Mouse (Mus musculus) lung, postnatal 25 days (tissue): ENCODE measurements around the gene Kcnip1.

Experiments used
- DNase-seq: peaks from one replicate; pipeline ENCODE4 v3.0.0; 2022; ENCODE audit warnings: low spot score

Kcnip1 gene

GRCm38 (mm10) chr11:33992938-33993337 is at the start of gene Kcnip1:
TSS of gene Kcnip1 (minus strand) at chr11:33993152.
- no peak for DNase-seq

DNA sequence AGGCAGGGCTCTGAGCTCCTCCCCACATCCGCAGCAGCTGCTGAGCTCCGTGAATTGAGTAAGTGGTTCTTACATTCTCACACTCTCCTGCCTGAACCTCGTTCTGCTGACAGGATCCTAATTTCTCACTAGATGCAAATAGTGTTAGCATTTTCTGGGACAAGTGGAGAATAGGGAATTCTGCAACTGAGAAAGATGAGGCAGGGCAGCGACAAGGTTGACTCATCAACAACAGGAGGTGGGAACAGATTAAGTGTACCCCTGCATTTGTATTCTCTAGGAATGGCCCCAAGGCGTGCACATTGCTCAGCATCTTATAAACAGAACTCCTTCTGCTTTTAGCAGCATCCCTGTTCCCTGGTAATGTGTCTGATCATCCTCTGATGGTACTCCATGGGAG is 47.1 kb upstream of the Kcnip1 start:
- DNase-seq = no peak

DNA sequence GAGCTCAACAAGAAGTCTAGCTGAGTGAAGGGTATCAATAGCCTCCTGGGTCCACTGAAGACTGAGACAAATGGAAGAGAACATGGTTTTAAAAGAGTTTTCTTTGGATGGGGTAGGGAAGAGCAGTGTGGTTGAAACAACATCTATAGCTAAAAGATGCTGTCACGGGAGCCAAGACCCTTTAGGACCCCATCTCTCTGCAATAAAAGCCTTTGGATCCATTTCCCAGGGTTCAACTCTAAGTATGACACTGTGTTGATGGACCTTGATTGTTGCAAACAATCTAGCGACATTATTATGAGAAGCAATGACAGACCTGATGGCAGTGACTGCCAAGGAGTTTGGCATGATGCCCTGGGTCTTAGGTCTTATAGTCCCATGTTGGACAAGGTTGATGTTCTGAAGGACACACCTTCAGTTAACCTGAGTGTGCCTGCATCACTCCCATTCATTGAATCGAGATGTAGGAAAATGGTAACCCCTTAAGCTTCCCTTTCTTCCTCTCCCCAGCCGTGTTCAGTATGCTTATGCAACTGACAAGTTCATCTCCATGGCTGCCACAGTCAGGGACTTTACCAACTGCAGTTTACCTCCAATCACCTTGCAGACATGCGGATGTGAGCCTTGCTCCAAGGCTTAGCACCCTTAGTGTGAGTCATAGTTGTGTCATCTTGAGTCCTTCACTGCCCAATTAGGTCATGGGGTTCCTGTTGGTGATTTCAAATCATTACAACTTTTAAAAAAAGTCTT is 43.1 kb upstream of the Kcnip1 start:
- no peak for DNase-seq

- no peak for DNase-seq
Measured at GRCm38 (mm10) chr11:34034794-34035193, 41.8 kb upstream of the Kcnip1 start.

GRCm38 (mm10) chr11:34034008-34034505 is 41.1 kb upstream of the Kcnip1 start:
- no peak for DNase-seq

DNA sequence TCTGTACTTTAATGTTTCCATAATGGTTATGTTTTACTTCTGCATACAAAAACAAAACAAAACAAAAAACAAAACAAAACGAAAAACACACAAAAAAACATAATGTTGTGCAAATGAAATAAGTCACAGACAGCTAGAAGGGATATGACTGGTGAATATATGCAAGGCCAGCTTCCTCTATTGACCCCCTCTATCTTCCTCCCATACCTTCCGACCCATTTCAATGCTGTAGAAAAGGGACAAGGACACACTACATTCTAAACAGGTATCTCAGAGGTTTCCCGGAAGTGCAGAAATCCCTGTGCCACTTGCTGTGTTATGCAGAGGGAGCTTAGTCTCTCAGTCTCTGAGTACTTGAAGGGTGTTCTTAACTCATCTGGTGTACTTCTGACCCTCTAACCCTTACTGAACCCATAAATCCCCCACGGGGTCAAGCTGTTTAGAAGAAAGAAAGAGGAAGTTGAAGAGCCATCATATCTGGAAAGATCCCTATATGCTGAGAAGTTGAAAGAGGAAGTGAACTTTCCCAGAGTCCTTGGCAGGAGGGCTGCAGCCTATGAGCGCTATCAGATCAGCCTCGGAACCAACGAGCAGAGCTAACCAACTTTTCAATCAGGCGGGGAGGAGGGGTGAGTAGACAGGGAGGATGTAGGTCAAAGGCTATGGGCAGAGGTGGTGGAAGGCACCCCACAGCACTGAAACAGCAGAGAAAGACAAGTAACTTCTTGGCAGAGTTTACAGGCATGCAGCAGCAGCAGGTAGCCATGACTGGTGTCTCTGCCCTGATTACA is 38.3 kb upstream of the Kcnip1 start:
- DNase-seq = peak; percentile 68

DNA sequence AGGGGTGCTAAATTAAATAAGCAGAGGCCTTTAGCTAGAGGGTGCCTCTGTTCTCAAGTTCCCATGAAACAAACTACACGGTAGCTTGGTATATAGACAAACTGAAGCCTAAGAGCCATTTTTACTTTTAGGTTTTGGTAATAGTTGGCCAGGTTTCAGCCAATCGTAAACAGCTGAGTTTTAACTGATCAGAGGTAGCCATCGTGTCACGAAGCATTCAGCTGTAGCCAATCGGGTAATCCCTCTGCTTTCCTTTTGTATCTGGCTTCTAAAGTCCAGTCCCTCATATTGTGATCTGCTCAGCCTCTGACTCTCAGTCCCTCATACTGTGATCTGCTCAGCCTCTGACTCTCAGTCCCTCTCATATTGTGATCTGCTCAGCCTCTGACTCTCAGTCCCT is 36.7 kb upstream of the Kcnip1 start:
- DNase-seq = no peak

- no peak for DNase-seq
Measured at GRCm38 (mm10) chr11:34025091-34025490, 32.1 kb upstream of the Kcnip1 start.

GRCm38 (mm10) chr11:34012007-34012652 is 19.2 kb upstream of the Kcnip1 start:
- no peak for DNase-seq

- DNase-seq = peak; percentile 54
Measured at GRCm38 (mm10) chr11:34010859-34011172, 17.9 kb upstream of the Kcnip1 start.

DNA sequence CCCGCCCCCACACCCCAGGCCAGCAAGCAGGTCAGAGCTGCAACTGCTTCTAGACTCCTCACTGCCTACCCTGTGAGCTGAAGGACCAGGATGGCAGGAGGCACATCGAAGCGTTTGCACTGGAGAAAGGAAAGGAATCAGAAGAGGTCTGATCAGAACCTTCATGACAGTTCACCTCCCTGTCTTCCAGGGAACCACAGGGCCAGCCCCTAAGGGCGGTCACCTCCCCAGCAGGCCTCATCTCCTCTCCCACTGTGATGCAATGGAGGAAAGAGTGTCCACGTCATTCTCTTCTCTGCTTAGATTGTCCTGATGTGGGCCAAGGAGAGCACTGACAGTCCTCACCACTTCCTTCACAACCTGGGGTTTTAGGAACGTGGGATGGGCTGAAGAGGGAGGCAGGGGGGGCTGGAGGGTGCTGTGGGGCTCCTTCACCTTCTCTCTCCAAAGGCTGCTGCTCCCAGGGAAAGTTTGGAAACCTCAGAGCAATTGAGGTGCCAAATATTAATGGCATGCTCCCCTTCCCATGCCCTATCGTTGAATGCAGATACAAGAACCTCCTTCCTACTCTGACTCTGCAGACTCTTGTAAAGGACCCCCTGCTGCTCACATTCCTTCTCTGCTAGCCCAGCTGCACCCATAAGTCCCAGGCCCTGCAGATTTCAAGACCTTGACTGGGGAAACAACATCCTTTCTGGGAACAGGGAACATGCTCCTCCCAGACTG is 17.3 kb upstream of the Kcnip1 start:
- peak; percentile 43 for DNase-seq

DNA sequence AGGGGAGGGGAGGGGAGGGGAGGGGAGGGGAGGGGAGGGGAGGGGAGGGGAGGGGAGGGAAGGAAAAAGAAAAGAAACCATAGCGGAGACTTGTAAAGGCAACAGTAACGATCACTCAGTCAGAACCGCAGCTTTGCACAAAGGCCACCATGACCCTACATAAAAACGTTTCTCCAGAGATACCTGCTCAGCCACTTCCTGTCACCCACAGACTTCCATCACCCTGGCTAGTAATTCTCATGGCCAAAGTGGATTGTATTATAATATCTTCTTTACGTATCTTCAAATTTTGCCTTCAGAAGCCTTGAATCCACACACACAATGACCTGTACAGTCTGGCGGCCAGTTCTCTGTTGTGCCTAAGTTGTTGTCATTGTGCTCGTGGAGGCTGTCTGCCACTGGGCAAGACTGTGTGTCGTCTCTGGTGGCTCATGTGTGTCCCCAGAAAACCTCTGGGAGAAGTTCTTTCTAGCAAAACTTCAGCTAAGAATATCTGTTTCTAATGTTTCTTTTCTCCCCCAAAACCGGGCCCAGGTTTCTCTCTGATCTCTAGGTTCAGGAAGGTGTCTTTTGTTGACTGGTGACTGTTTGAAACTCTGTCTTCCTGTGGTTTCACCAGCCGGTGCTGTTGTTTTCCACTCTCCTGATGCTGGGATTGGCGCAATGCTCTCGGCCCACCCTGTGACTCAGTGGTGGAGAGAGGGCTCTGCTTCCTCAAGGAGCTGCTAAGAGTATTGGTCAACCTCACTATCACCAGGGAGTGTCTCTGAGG is 16.6 kb upstream of the Kcnip1 start:
- peak; percentile 21 for DNase-seq

DNA sequence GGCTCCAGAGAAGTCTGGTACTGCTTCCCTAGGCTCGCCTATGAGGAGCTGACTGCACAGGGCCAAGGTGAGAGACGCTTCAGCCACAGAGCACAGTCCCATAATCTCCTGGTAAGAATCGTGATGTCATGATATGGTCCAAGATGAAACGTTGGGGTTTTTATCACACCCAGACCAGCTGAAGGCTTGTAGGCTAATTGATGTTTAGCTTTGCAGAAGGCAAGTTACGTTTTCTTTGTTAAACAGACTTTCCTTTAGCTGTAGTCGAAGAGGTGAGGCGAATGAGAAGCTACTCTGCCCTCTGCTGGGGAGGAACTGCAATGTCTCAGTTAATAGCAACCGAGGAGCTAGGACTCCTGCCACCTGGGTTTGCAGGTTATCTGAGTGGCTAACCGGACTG is 15.8 kb upstream of the Kcnip1 start:
- DNase-seq = peak; percentile 73

- peak; percentile 25 for DNase-seq
Measured at GRCm38 (mm10) chr11:34008214-34008613, 15.3 kb upstream of the Kcnip1 start.

DNA sequence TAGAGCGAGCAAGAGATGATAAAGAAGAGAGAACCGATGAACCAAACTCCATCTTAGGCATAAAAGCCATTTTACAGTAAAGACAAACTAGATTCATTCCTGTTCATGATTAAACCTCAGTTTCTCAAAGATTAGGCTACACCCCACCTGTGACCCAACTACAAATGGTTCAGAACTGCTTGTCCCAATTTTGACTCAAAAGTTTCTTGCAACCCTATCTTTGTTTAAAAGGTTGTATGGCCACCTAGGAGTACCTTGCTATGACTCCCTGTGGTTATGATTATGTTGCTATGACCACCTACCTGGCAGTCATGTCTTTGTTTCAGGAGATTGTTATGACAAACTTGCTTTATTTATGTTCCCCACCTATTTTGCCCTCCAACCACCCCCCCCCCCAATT is 14.7 kb upstream of the Kcnip1 start:
- no peak for DNase-seq

GRCm38 (mm10) chr11:34002593-34002965 is 9.6 kb upstream of the Kcnip1 start:
- no peak for DNase-seq

DNA sequence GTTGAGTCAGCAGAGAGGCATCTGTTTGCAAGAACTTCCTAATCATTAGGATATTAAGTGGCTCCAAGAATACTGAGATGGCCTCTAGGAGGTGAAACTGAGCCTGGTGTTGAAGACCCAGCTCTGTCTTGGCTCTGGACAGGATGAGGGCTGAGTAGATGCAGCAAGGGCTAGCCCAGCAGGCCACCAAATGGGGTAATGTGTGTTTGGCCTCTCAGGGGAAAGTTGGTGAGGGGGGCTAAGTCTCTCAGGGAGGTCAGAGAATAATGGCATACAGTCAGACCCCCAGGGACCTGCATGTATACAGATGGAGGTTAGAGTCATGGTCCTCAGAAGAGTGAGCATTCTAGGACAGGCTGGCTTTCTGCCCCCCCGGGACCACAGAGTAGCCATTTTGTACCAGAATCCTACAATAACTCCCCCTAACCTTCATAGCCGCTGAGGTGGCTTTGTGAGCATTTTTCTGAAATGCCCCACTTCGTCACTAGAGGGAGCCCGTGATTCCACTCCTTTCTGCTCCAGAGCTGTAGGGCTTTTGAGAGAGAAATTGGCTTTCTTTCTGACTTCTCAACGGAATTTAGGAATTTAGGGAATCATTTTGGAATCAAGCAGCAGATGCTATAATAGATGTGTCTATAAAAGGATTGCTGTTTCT is 9.1 kb upstream of the Kcnip1 start:
- peak; percentile 31 for DNase-seq

- DNase-seq = no peak
Measured at GRCm38 (mm10) chr11:34000416-34000815, 7.5 kb upstream of the Kcnip1 start.

GRCm38 (mm10) chr11:33998244-33998643 is 5.3 kb upstream of the Kcnip1 start:
- no peak for DNase-seq

- DNase-seq = no peak
Measured at GRCm38 (mm10) chr11:33993496-33993895, 544 bp upstream of the Kcnip1 start.

DNA sequence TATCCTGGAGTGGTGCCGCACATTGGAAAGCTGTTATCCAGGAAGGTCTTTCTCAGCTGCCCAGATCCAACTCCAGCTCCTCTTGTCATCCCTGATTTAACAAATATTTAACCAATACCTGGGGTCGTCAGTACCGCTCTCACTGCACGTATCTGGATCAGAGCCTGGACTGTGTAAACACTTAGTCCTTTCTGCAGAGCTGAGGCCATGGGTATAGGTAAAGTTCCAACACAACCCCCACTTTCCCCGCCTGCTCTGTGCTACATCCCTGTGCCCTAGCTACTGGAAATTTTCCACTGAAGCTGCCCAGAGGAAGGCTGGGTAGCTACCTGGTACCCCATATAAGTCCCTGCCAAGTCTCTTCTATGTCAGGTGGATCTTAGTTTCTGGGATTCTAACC is 3.0 kb downstream of the Kcnip1 start:
- no peak for DNase-seq
